Mouse (Mus musculus): ENCODE results near the gene Clec2g. TPM values are rescaled to one million over a fixed set of nuclear protein-coding genes. Genes with fewer than 3 reads are reported as not detected.
"Not testable (repeated sequence)": the region's sequence is repeated elsewhere in the genome, so short reads cannot be mapped to it uniquely, and the experiment has no call there.

Gene Clec2g
- 5.1 and 8.0 TPM in 2 replicates for polyA plus RNA-seq (2015; fragmentation: Nextera tagmentation; extraction: Ambion mirVana)

GRCm38 (mm10) chr6:128934081-128934480 is at the start of gene Clec2g:
Gene Clec2g, plus strand, starts transcription at chr6:128934381.
- 86% methylated on average over 4 of the region's 4 CpGs for WGBS
- H3K4me3 ChIP-seq; H3K27me3 ChIP-seq; H3K9ac ChIP-seq; H3K27ac ChIP-seq; H3K36me3 ChIP-seq; H3K4me2 ChIP-seq; H3K9me3 ChIP-seq; ATAC-seq (ENCODE audit: insufficient number of reproducible peaks, low FRiP score, low TSS enrichment, low read depth); H3K4me1 ChIP-seq: not testable (repeated sequence)

- H3K9ac ChIP-seq; H3K4me1 ChIP-seq; H3K27ac ChIP-seq; H3K9me3 ChIP-seq; H3K4me3 ChIP-seq; H3K27me3 ChIP-seq; H3K36me3 ChIP-seq; ATAC-seq (ENCODE audit: insufficient number of reproducible peaks, low FRiP score, low TSS enrichment, low read depth); H3K4me2 ChIP-seq: not testable (repeated sequence)
- 81% methylated on average over 6 of the region's 6 CpGs for WGBS
Observed at GRCm38 (mm10) chr6:128887091-128887790, 46.9 kb upstream of the Clec2g start, which contains the start of gene Clec2i. Gene Clec2i, plus strand, starts transcription at chr6:128887588.

- no peaks in the 10 kb centered on the region for H3K36me3 ChIP-seq
- no peak overlapping the region for H3K4me2 ChIP-seq
- H3K27me3 ChIP-seq = no peaks in the 10 kb centered on the region
- H3K9ac ChIP-seq = no peak overlapping the region
- no peaks in the 10 kb centered on the region for H3K9me3 ChIP-seq
- no peak overlapping the region for H3K4me3 ChIP-seq
- 79% methylated on average over 5 of the region's 5 CpGs for WGBS
- no peak for ATAC-seq (ENCODE audit: insufficient number of reproducible peaks, low FRiP score, low TSS enrichment, low read depth)
- 0 out of 2 replicates have a peak, but pooled peaks cover 2% of the 10 kb centered on the region for H3K4me1 ChIP-seq
- no peak overlapping the region for H3K27ac ChIP-seq
Observed at GRCm38 (mm10) chr6:128888834-128889233, 45.3 kb upstream of the Clec2g start.

- no peak for ATAC-seq (ENCODE audit: insufficient number of reproducible peaks, low FRiP score, low TSS enrichment, low read depth)
- no peaks in the 10 kb centered on the region for H3K9me3 ChIP-seq
Observed at GRCm38 (mm10) chr6:128890948-128891355, 43.2 kb upstream of the Clec2g start, which contains the start of gene BC035044. Gene BC035044, minus strand, starts transcription at chr6:128891126.

GRCm38 (mm10) chr6:128895404-128896001 is 38.7 kb upstream of the Clec2g start:
- no peak for ATAC-seq (ENCODE audit: insufficient number of reproducible peaks, low FRiP score, low TSS enrichment, low read depth)
- no peak overlapping the region for H3K27ac ChIP-seq
- no peaks in the 10 kb centered on the region for H3K36me3 ChIP-seq
- H3K4me1 ChIP-seq = no peaks in the 10 kb centered on the region
- H3K9ac ChIP-seq = no peak overlapping the region
- no peak overlapping the region for H3K4me2 ChIP-seq
- H3K4me3 ChIP-seq = no peak overlapping the region
- WGBS = 80% methylated on average over 3 of the region's 3 CpGs
- no peaks in the 10 kb centered on the region for H3K27me3 ChIP-seq
- H3K9me3 ChIP-seq = no peaks in the 10 kb centered on the region

More at GRCm38 (mm10) chr6:128890948-128891355, 43.2 kb upstream of the Clec2g start, which contains the start of gene BC035044:
- H3K4me1 ChIP-seq = 0 out of 2 replicates have a peak, but pooled peaks cover 2% of the 10 kb centered on the region
- H3K36me3 ChIP-seq = no peaks in the 10 kb centered on the region
- H3K4me3 ChIP-seq = no peak within 1 kb of the TSS
- no peak within 1 kb of the TSS for H3K9ac ChIP-seq
- 60% methylated on average over 2 of the region's 2 CpGs for WGBS
- H3K4me2 ChIP-seq = no peak within 1 kb of the TSS
- H3K27me3 ChIP-seq = no peaks in the 10 kb centered on the region
- no peak within 1 kb of the TSS for H3K27ac ChIP-seq

- H3K4me3 ChIP-seq = no peak overlapping the region
- WGBS = 88% methylated on average over 2 of the region's 2 CpGs
- no peak overlapping the region for H3K9ac ChIP-seq
- no peaks in the 10 kb centered on the region for H3K4me1 ChIP-seq
- H3K9me3 ChIP-seq = no peaks in the 10 kb centered on the region
- no peak overlapping the region for H3K4me2 ChIP-seq
- H3K27me3 ChIP-seq = no peaks in the 10 kb centered on the region
- H3K36me3 ChIP-seq = no peaks in the 10 kb centered on the region
- ATAC-seq (ENCODE audit: insufficient number of reproducible peaks, low FRiP score, low TSS enrichment, low read depth) = no peak
- H3K27ac ChIP-seq = no peak overlapping the region
Observed at GRCm38 (mm10) chr6:128900044-128900443, 34.1 kb upstream of the Clec2g start.

GRCm38 (mm10) chr6:128900796-128901552 is 33.2 kb upstream of the Clec2g start:
- not testable (repeated sequence) for H3K27ac ChIP-seq; H3K4me2 ChIP-seq; H3K27me3 ChIP-seq; H3K36me3 ChIP-seq; H3K4me3 ChIP-seq; H3K9me3 ChIP-seq; H3K4me1 ChIP-seq; H3K9ac ChIP-seq; ATAC-seq (ENCODE audit: insufficient number of reproducible peaks, low FRiP score, low TSS enrichment, low read depth)
- WGBS = 82% methylated on average over 6 of the region's 6 CpGs

GRCm38 (mm10) chr6:128913598-128914254 is 20.5 kb upstream of the Clec2g start:
- Histone ChIP-seq H3K27ac (no peak overlapping the region), H3K9ac (no peak overlapping the region), H3K36me3 (no peaks in the 10 kb centered on the region), H3K27me3 (no peaks in the 10 kb centered on the region), H3K9me3 (no peaks in the 10 kb centered on the region), H3K4me3 (no peak overlapping the region), H3K4me2 (no peak overlapping the region), H3K4me1 (no peaks in the 10 kb centered on the region)
- no peak for ATAC-seq (ENCODE audit: insufficient number of reproducible peaks, low FRiP score, low TSS enrichment, low read depth)
- WGBS = 74% methylated on average over 2 of the region's 2 CpGs

GRCm38 (mm10) chr6:128917322-128917721 is 16.9 kb upstream of the Clec2g start:
- 73% methylated on average over 2 of the region's 2 CpGs for WGBS

GRCm38 (mm10) chr6:128933050-128933449 is 1.1 kb upstream of the Clec2g start:
- Histone ChIP-seq H3K4me3 (no peak overlapping the region), H3K4me2 (no peak overlapping the region), H3K4me1 (no peaks in the 10 kb centered on the region), H3K27ac (no peak overlapping the region), H3K9me3 (no peaks in the 10 kb centered on the region), H3K36me3 (no peaks in the 10 kb centered on the region), H3K9ac (no peak overlapping the region), H3K27me3 (no peaks in the 10 kb centered on the region)
- WGBS = 47% methylated on average over 2 of the region's 2 CpGs
- no peak for ATAC-seq (ENCODE audit: insufficient number of reproducible peaks, low FRiP score, low TSS enrichment, low read depth)

More at GRCm38 (mm10) chr6:128917322-128917721, 16.9 kb upstream of the Clec2g start:
- Histone ChIP-seq H3K27ac (no peak overlapping the region), H3K4me2 (no peak overlapping the region), H3K27me3 (no peaks in the 10 kb centered on the region), H3K4me1 (no peaks in the 10 kb centered on the region), H3K9ac (no peak overlapping the region), H3K9me3 (no peaks in the 10 kb centered on the region), H3K36me3 (no peaks in the 10 kb centered on the region), H3K4me3 (no peak overlapping the region)
- no peak for ATAC-seq (ENCODE audit: insufficient number of reproducible peaks, low FRiP score, low TSS enrichment, low read depth)

GRCm38 (mm10) chr6:128935889-128936665 is 1.9 kb downstream of the Clec2g start:
- not testable (repeated sequence) for H3K9ac ChIP-seq; H3K36me3 ChIP-seq; H3K4me2 ChIP-seq; ATAC-seq (ENCODE audit: insufficient number of reproducible peaks, low FRiP score, low TSS enrichment, low read depth); H3K4me1 ChIP-seq; H3K27ac ChIP-seq; H3K9me3 ChIP-seq; H3K4me3 ChIP-seq; H3K27me3 ChIP-seq
- WGBS = 93% methylated on average over 5 of the region's 13 CpGs
